Mouse (Mus musculus): ENCODE results near the gene Gck. TPM values are rescaled to one million over a fixed set of nuclear protein-coding genes. Genes with fewer than 3 reads are reported as not detected.

Gck gene
- polyA plus RNA-seq, 1 experiment from 2014 or later, result 7.7 TPM

Other genes with a start within 250 kb of the Gck start
- 177 and 180 TPM in 2 replicates for gene Mrps24, start 234.4 kb downstream of the Gck start, polyA plus RNA-seq (2015; fragmentation: Nextera tagmentation; extraction: Ambion mirVana)
- 31.6 and 32.4 TPM in 2 replicates for gene Urgcp, start 187.7 kb downstream of the Gck start, polyA plus RNA-seq (2015; fragmentation: Nextera tagmentation; extraction: Ambion mirVana)
- gene Dbnl, start 161.6 kb downstream of the Gck start, polyA plus RNA-seq (2015; fragmentation: Nextera tagmentation; extraction: Ambion mirVana), result 138 and 140 TPM in 2 replicates
- gene Pgam2, start 146.3 kb downstream of the Gck start, polyA plus RNA-seq (2015; fragmentation: Nextera tagmentation; extraction: Ambion mirVana), result 1.9 and 3.1 TPM in 2 replicates
- 7.0 TPM in 2 replicates for gene Polm, start 112.1 kb downstream of the Gck start, polyA plus RNA-seq (2015; fragmentation: Nextera tagmentation; extraction: Ambion mirVana)
- 10.0 and 10.4 TPM in 2 replicates for gene Aebp1, start 88.1 kb downstream of the Gck start, polyA plus RNA-seq (2015; fragmentation: Nextera tagmentation; extraction: Ambion mirVana)
- gene Pold2, start 71.8 kb downstream of the Gck start, polyA plus RNA-seq (2015; fragmentation: Nextera tagmentation; extraction: Ambion mirVana), result 72.6 and 76.4 TPM in 2 replicates
- gene Myl7, start 51.3 kb downstream of the Gck start, polyA plus RNA-seq (2015; fragmentation: Nextera tagmentation; extraction: Ambion mirVana), result 0.32 and 1.6 TPM in 2 replicates
- 86.0 and 95.9 TPM in 2 replicates for gene Ykt6, start 5.6 kb upstream of the Gck start, polyA plus RNA-seq (2015; fragmentation: Nextera tagmentation; extraction: Ambion mirVana)
- gene Camk2b, start 116.3 kb upstream of the Gck start, polyA plus RNA-seq (2015; fragmentation: Nextera tagmentation; extraction: Ambion mirVana), result 119 and 121 TPM in 2 replicates
- 0.52 and 0.82 TPM in 2 replicates for gene A730071L15Rik, start 249.9 kb upstream of the Gck start, polyA plus RNA-seq (2015; fragmentation: Nextera tagmentation; extraction: Ambion mirVana)